Mouse (Mus musculus) adrenal gland, postnatal 36 days (tissue): ENCODE results near the gene Ciz1. TPM values are rescaled to one million over a fixed set of nuclear protein-coding genes. Genes with fewer than 3 reads are reported as not detected.
A peak's percentile ranks its signal among the peaks of the same experiment; 100 is the strongest.

ENCODE experiments used
- DNase-seq, 2 experiments: peaks; one replicate each; pipeline ENCODE4 v3.0.0; 2021; ENCODE audit warnings: mixed read lengths in 1 of 2
- total RNA-seq, 2 experiments: library from RNA; stranded (reverse); gene quantifications; 2 replicates each; pipeline ENCODE4 v1.2.3; 2021

Ciz1 gene
- total RNA-seq, 2 experiments from 2014 or later = 59.8 to 66.2 TPM

DNA sequence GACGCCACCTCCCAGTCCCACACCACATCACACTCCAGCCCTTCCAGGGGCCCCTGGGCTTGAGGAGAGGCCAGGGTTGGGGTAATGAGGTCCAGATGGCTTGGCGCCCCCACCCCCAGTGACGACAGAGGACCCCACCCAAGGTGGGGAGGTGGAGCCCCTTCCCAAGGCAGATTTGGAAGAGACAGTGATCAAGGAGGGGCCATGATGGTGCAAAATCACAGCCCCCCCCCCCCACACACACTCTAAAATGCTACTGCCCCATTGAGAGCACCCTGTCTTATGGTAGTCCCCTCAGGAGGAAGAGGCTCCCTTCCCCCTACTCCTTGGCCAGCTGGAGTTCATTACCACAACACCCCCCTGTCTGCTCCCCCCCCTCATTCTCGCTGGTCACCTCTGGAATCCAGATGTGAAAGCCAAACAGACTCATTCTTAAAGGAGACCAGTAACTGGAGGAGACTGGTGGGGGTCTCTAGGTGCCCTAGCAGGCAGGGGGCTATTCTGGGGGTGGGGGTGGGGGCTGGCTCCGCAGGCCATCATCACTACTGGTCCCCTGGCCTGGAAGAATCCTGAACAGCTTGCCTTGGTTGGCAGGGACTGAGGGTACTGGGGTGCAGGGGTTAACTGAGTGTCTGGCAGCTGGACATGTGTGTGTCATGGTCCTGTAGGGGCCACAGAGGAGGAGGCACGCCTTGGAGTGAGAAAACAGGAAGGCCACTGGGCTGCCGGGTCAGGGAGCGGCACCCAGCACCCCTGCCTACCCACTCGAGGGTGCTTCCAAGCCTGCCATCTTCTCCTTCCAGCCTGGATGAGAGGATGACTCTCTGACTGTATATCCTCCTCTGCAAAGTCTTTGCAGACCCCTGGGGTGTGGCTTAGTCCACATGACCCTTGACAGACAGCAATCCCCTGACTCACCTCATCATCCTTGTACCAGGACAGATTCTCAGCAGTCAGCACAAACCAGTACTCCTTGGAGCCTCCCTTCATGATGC lies 32.2 kb upstream of the Ciz1 start:
- no peak for DNase-seq

GRCm38 (mm10) chr2:32320721-32321120 lies 31.4 kb upstream of the Ciz1 start:
- DNase-seq = no peak

- DNase-seq = no peak
Observed at GRCm38 (mm10) chr2:32321591-32322298, 30.4 kb upstream of the Ciz1 start.

DNA sequence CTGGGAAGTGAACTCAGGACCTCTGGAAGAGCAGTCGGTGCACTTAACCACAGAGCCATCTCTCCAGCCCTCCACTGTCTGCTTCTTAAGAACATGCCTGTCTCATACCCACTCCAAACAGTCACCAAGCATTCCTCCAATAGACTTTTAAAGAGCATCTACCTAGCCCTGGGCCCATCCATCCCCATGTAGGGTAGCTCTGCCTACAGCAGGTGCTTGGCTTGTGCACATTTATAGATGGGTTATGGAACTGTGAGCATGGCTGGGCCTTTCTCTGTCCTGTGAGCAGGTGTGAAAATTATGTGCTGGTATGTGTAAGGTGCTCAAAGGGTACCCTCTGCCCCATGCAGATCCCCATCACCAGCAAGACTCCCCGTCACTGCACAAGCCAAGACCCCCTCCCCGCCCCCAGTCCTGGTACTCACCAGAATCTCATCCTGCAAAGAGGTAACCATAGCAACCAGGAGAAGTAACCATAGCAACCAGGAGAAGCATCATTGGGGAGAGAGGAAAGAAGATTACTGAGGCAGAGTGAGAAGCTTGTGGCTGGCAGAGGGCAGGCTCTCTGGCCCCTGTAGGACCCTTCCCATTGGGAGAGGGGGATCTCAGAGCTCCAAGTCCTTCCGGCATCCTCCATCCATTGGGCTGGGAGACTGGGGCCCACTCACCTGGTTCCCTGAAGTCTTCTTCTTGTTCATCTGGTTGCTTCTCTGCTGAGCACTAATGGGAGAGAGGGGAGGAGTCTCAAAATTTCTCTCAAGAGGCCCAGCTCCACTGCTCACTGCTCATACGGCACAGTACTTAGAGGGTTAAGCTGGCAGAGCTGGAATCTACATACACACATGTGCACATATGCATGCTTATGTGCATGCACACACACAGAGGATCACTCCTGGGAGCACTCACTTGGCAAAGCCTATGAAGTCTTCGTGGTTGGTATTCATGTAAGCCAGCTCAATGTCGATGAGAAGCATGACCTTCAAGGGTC lies 29.1 kb upstream of the Ciz1 start:
- DNase-seq = no peak

- DNase-seq = no peak
Observed at GRCm38 (mm10) chr2:32324322-32324721, 27.8 kb upstream of the Ciz1 start.

- peak; percentile 28 to 37 for DNase-seq
Observed at GRCm38 (mm10) chr2:32325342-32325741, 26.8 kb upstream of the Ciz1 start.

- DNase-seq = no peak
Observed at GRCm38 (mm10) chr2:32327200-32327599, 24.9 kb upstream of the Ciz1 start.

DNA sequence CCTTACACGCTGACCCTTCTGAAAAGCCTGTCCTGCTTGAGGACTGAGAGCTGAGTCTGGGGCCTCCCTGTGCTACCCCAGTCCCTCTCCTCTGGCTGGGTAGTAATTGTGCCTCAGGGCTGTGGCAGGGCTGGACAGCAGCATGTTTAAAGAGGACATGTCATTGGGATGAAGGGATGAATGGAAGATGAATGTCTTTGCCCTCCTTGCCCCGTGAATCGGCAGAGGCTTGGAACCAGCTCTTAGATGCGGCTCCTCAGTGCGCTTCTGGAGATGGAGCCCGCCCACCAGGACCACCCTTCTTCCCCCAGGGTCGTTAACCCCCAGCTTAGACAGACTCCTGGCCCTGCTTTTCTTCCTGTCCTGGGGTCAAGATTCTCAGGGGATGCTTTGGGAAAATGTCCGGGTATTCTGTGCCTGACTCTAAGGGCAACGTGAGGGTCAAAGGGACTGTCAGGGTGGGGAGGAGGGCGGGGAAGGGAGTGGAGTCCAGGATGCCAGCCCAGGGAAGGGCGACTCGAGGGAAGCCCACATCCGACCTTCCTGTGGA lies 23.1 kb upstream of the Ciz1 start:
- DNase-seq = no peak

DNA sequence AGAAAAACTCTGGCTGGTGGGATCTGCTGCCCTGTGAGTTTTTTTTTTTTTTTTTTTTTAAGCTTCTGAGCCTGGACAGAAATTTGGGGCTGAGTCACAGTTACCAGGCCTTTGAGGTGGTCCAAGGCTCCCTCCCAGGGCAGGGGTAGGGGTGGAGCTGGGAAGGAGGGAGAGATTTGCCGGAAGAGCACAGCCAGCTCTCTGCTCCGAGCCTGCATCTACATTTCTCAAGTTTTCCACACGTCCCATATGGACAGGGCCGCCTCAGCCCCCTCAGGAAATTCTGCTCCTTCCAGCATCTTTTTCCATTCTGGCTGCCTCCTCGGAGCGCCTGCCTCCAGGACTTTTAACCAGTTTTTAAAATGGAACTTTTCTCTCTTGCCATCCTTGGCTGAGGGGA lies 22.6 kb upstream of the Ciz1 start:
- no peak for DNase-seq

GRCm38 (mm10) chr2:32332159-32332558 lies 20.0 kb upstream of the Ciz1 start:
- no peak for DNase-seq

DNA sequence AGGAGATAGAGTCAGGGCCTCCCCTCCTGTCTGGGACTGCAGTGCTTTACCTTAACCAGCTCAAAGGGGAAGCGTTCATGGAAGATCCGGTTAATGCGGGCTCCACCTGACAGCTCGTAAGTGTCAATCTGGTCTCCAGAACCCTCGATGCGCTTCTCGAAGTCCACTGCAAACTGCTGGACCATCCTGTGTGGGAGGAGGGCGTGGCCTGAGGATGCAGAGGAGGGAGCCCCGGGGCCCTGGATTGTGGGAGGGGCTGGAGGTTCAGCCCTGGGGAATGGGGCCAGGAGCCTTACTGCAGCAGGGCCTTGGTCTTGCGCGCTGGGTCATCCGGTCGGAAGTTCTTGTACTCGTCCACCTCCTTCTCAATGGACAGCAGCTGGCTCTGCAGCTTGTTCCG lies 16.2 kb upstream of the Ciz1 start:
- no peak for DNase-seq

- DNase-seq = no peak
Observed at GRCm38 (mm10) chr2:32339912-32340642, 12.1 kb upstream of the Ciz1 start.

- no peak for DNase-seq
Observed at GRCm38 (mm10) chr2:32340836-32341633, 11.1 kb upstream of the Ciz1 start.

DNA sequence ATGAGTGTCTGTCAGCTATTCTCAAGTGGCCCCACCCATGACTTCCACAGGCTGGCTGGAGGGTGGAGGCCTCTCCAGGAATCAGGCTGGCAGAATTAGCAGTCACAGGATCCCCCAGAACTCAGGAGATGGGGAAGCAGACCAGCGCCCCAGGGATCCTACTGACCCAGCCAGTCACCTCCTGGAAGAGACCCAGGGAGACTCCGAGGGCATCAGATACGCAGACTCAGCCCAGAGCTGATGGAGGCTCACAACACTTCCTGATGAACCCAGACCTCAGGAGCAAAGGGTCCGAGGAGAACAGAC lies 10.5 kb upstream of the Ciz1 start:
- no peak for DNase-seq

DNA sequence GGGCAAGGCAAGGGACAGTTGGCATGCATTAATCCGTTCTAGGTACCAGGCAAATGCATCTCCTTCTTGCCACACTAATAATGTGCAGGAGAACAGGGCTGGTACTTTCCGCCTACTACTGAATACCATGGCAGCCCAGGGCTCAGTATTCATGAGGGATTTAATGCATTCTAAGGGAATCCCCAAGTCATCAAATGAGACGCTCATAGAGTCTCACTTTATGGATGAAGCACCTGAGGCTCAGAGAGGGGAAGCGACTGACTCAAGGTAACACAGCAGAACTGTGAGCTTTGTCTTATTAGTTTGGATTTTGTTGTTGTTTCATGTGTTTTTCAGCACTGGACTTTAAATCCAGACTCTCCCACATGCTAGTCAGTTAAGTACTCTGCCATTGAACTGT lies 10.1 kb upstream of the Ciz1 start:
- no peak for DNase-seq

- peak; percentile 34 to 36 for DNase-seq
Observed at GRCm38 (mm10) chr2:32342539-32343350, 9.4 kb upstream of the Ciz1 start.

- DNase-seq = no peak
Observed at GRCm38 (mm10) chr2:32343351-32343671, 8.8 kb upstream of the Ciz1 start.

GRCm38 (mm10) chr2:32344056-32344455 lies 8.1 kb upstream of the Ciz1 start:
- no peak for DNase-seq

- DNase-seq = no peak
Observed at GRCm38 (mm10) chr2:32344598-32345321, 7.4 kb upstream of the Ciz1 start.
